Mouse (Mus musculus): ENCODE measurements around the gene Slc39a5. TPM values are rescaled to one million over a fixed set of nuclear protein-coding genes. Genes with fewer than 3 reads are reported as not detected.

Slc39a5 gene
- polyA plus RNA-seq, 1 experiment: not detected

GRCm38 (mm10) chr10:128397466-128397865 is 3.6 kb downstream of the Slc39a5 start:
- no peaks in the 10 kb centered on the region for H3K4me1 ChIP-seq (ENCODE audit: control insufficient read depth, insufficient read depth, low read length)
- H3K4me3 ChIP-seq (replicated peaks; ENCODE audit: extremely low read depth, low read depth, low read length): no peak overlapping the region
- no peak for DNase-seq
- 53% methylated on average over 7 of the region's 7 CpGs for WGBS
- TF ChIP-seq POLR2A (IDR thresholded peaks at IDR 0.05; ENCODE audit: borderline replicate concordance, extremely low read depth, low read depth, low read length) (no peak), CTCF (IDR thresholded peaks at IDR 0.05; ENCODE audit: insufficient read depth, low read length) (no peak)

GRCm38 (mm10) chr10:128396716-128397264 is 4.2 kb downstream of the Slc39a5 start:
- 69% methylated on average over 10 of the region's 10 CpGs for WGBS
- TF ChIP-seq POLR2A (IDR thresholded peaks at IDR 0.05; ENCODE audit: borderline replicate concordance, extremely low read depth, low read depth, low read length): no peak
- no peak for TF ChIP-seq CTCF (IDR thresholded peaks at IDR 0.05; ENCODE audit: insufficient read depth, low read length)
- Histone ChIP-seq H3K4me1 (ENCODE audit: control insufficient read depth, insufficient read depth, low read length) (no peaks in the 10 kb centered on the region), H3K4me3 (replicated peaks; ENCODE audit: extremely low read depth, low read depth, low read length) (no peak overlapping the region)
- DNase-seq: no peak

DNA sequence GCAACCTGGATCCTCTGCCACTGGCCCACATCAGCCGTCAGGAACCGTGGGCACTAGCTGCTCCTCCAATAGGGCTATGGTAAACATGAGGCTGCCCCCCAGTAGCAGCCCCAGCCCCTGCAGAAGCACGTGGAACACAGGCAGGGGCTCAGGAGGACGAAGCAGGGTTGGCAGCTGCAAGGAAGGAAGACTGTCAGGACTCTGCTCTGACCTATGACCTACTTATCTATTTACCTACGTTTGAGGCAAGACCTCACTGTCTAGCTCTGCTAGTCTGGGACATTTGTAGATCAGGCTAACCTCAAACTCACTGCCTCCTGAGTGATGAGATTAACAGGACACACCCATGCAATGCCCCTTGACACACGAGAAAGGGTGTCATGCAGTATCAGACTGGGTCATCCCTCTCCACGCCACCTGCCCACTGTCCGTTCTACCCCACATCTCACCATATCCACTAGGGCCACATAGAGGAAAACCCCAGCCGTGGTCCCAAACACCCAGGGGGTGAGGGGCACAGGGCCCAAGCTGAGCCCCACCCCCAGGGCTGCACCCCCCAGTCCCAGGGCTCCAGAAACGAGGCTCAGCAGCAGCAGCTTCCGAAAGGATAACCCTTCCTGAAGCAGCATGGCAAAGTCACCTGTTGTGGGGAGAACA is 4.9 kb downstream of the Slc39a5 start:
- TF ChIP-seq POLR2A (IDR thresholded peaks at IDR 0.05; ENCODE audit: borderline replicate concordance, extremely low read depth, low read depth, low read length) (no peak), CTCF (IDR thresholded peaks at IDR 0.05; ENCODE audit: insufficient read depth, low read length) (no peak)
- Histone ChIP-seq H3K4me1 (ENCODE audit: control insufficient read depth, insufficient read depth, low read length) (no peaks in the 10 kb centered on the region), H3K4me3 (replicated peaks; ENCODE audit: extremely low read depth, low read depth, low read length) (no peak overlapping the region)
- DNase-seq: no peak
- WGBS: 59% methylated on average over 11 of the region's 11 CpGs

DNA sequence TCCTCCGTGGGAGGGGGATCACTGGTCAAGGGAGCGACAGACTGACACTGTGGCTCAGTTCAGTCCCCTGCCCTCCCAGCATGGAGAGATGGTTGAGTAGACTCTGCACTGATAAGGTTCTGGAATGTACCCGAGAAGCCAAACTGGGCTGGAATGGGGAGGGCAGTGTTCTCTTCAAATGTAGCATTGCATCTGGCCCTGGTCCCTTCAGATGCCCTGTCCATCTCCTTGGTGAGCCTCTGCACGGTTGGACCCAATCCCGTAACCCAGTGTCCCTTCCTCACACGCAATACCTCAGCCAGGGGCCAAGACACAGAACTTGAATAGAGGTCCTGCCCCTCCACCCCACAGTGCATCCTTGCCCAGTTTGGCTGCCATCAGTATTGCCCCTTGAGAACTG is 9.2 kb downstream of the Slc39a5 start:
- no peak for DNase-seq
- 63% methylated on average over 6 of the region's 6 CpGs for WGBS

GRCm38 (mm10) chr10:128390366-128390765 is 10.7 kb downstream of the Slc39a5 start:
- no peak for TF ChIP-seq POLR2A (IDR thresholded peaks at IDR 0.05; ENCODE audit: borderline replicate concordance, extremely low read depth, low read depth, low read length)
- TF ChIP-seq CTCF (IDR thresholded peaks at IDR 0.05; ENCODE audit: insufficient read depth, low read length): no peak
- no peaks in the 10 kb centered on the region for H3K4me1 ChIP-seq (ENCODE audit: control insufficient read depth, insufficient read depth, low read length)
- WGBS: 90% methylated on average over 12 of the region's 12 CpGs
- no peak overlapping the region for H3K4me3 ChIP-seq (replicated peaks; ENCODE audit: extremely low read depth, low read depth, low read length)
- DNase-seq: no peak

More for the DNA sequence above, 9.2 kb downstream of the Slc39a5 start:
- Histone ChIP-seq H3K4me1 (ENCODE audit: control insufficient read depth, insufficient read depth, low read length) (no peaks in the 10 kb centered on the region), H3K4me3 (replicated peaks; ENCODE audit: extremely low read depth, low read depth, low read length) (no peak overlapping the region)
- no peak for TF ChIP-seq POLR2A (IDR thresholded peaks at IDR 0.05; ENCODE audit: borderline replicate concordance, extremely low read depth, low read depth, low read length)

GRCm38 (mm10) chr10:128389570-128389969 is 11.5 kb downstream of the Slc39a5 start:
- TF ChIP-seq CTCF (IDR thresholded peaks at IDR 0.05; ENCODE audit: insufficient read depth, low read length) (no peak), POLR2A (IDR thresholded peaks at IDR 0.05; ENCODE audit: borderline replicate concordance, extremely low read depth, low read depth, low read length) (no peak)
- 80% methylated on average over 6 of the region's 6 CpGs for whole genome bisulfite sequencing
- no peak for DNase-seq
- H3K4me1 ChIP-seq (ENCODE audit: control insufficient read depth, insufficient read depth, low read length): no peaks in the 10 kb centered on the region
- H3K4me3 ChIP-seq (replicated peaks; ENCODE audit: extremely low read depth, low read depth, low read length): no peak overlapping the region

GRCm38 (mm10) chr10:128388941-128389340 is 12.1 kb downstream of the Slc39a5 start:
- 89% methylated on average over 14 of the region's 14 CpGs for WGBS
- Histone ChIP-seq H3K4me3 (replicated peaks; ENCODE audit: extremely low read depth, low read depth, low read length) (no peak overlapping the region), H3K4me1 (ENCODE audit: control insufficient read depth, insufficient read depth, low read length) (no peaks in the 10 kb centered on the region)
- TF ChIP-seq CTCF (IDR thresholded peaks at IDR 0.05; ENCODE audit: insufficient read depth, low read length) (no peak), POLR2A (IDR thresholded peaks at IDR 0.05; ENCODE audit: borderline replicate concordance, extremely low read depth, low read depth, low read length) (no peak)
- no peak for DNase-seq

GRCm38 (mm10) chr10:128385902-128386301 is 15.1 kb downstream of the Slc39a5 start:
- TF ChIP-seq POLR2A (IDR thresholded peaks at IDR 0.05; ENCODE audit: borderline replicate concordance, extremely low read depth, low read depth, low read length) (no peak), CTCF (IDR thresholded peaks at IDR 0.05; ENCODE audit: insufficient read depth, low read length) (no peak)
- Histone ChIP-seq H3K4me3 (replicated peaks; ENCODE audit: extremely low read depth, low read depth, low read length) (no peak overlapping the region), H3K4me1 (ENCODE audit: control insufficient read depth, insufficient read depth, low read length) (no peaks in the 10 kb centered on the region)
- WGBS: 93% methylated on average over 7 of the region's 7 CpGs
- DNase-seq: no peak

- no peak overlapping the region for H3K4me3 ChIP-seq (replicated peaks; ENCODE audit: extremely low read depth, low read depth, low read length)
- TF ChIP-seq CTCF (IDR thresholded peaks at IDR 0.05; ENCODE audit: insufficient read depth, low read length): no peak
- TF ChIP-seq POLR2A (IDR thresholded peaks at IDR 0.05; ENCODE audit: borderline replicate concordance, extremely low read depth, low read depth, low read length): no peak
- DNase-seq: no peak
- peaks cover 11% of the 10 kb centered on the region for H3K4me1 ChIP-seq (ENCODE audit: control insufficient read depth, insufficient read depth, low read length)
- WGBS: 85% methylated on average over 8 of the region's 8 CpGs
Observed at GRCm38 (mm10) chr10:128382482-128382881, 18.5 kb downstream of the Slc39a5 start.

DNA sequence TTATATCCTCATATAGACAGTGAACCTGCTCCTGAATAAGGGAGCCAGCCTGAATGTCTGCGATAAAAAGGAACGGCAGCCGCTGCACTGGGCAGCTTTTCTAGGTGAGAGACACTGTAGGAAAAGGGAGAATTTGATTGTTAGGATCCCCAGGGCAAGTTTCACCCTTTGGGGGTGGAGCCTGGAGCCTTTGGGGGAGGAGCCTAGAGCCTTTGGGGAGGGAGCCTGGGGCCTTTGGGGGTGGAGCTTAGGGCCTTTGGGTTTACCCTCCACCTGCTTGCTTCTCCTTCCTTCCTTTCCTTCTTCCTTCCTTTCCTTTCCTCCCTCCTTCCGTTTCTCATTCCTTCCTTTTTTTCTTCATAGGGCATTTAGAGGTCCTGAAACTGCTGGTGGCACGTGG is 20.5 kb downstream of the Slc39a5 start:
- 83% methylated on average over 5 of the region's 5 CpGs for WGBS
- no peak for DNase-seq
- TF ChIP-seq POLR2A (IDR thresholded peaks at IDR 0.05; ENCODE audit: borderline replicate concordance, extremely low read depth, low read depth, low read length) (no peak), CTCF (IDR thresholded peaks at IDR 0.05; ENCODE audit: insufficient read depth, low read length) (no peak)
- Histone ChIP-seq H3K4me1 (ENCODE audit: control insufficient read depth, insufficient read depth, low read length) (peaks cover 15% of the 10 kb centered on the region), H3K4me3 (replicated peaks; ENCODE audit: extremely low read depth, low read depth, low read length) (no peak overlapping the region)
